Mouse (Mus musculus) liver, embryonic 13.5 days (tissue): Measurements from ENCODE around the gene Ewsr1. TPM values are rescaled to one million over a fixed set of nuclear protein-coding genes. Genes with fewer than 3 reads are reported as not detected.

ENCODE experiments used
- ATAC-seq: fragments of 200-750 bp; cut with Nextera tagmentation; 2 replicates; pipeline ENCODE4 v1.8.0; 2017; ENCODE audit warnings: low read depth, mild to moderate bottlenecking, moderate number of reproducible peaks, moderate library complexity
- DNase-seq: peaks from one replicate; pipeline ENCODE4 v3.0.0; 2022
- H3K27ac ChIP-seq: fragments of 300-500 bp; sonication (generic); 2 replicates; pipeline ENCODE4 v1.5.1; 2015; ENCODE audit warnings: moderate library complexity, mild to moderate bottlenecking, inconsistent platforms
- H3K27me3 ChIP-seq: fragments of 300-500 bp; sonication (generic); 2 replicates; pipeline ENCODE4 v1.6.1; 2015; ENCODE audit warnings: mild to moderate bottlenecking, inconsistent platforms
- H3K36me3 ChIP-seq: fragments of 300-500 bp; sonication (generic); 2 replicates; pipeline ENCODE4 v1.6.1; 2015; ENCODE audit warnings: mild to moderate bottlenecking, inconsistent platforms
- H3K4me1 ChIP-seq: fragments of 300-500 bp; sonication (generic); replicated peaks from 2 replicates; pipeline ENCODE4 v1.6.1; 2015; ENCODE audit warnings: inconsistent platforms
- H3K4me2 ChIP-seq: fragments of 300-500 bp; sonication (generic); 2 replicates; pipeline ENCODE4 v1.6.1; 2015; ENCODE audit warnings: inconsistent platforms, mild to moderate bottlenecking, moderate library complexity
- H3K4me3 ChIP-seq: fragments of 300-500 bp; sonication (generic); replicated peaks from 2 replicates; pipeline ENCODE4 v1.5.1; 2015; ENCODE audit warnings: mild to moderate bottlenecking, inconsistent platforms
- H3K9ac ChIP-seq: fragments of 300-500 bp; sonication (generic); 2 replicates; pipeline ENCODE4 v1.6.1; 2015; ENCODE audit warnings: mild to moderate bottlenecking, inconsistent platforms
- H3K9me3 ChIP-seq: fragments of 300-500 bp; sonication (generic); replicated peaks from 2 replicates; pipeline ENCODE4 v1.6.1; 2016; ENCODE audit warnings: inconsistent platforms
- WGBS: fragments of 180-500 bp; shearing (Covaris S2); methylation state at CpG from one replicate; pipeline ENCODE4 v1.1.7; 2015; ENCODE audit not compliant: insufficient replicate concordance; 5-methylcytosine and 5-hydroxymethylcytosine counted together
- polyA plus RNA-seq: library from polyadenylated mRNA; unstranded; fragments of >200 nt; fragmentation: Nextera tagmentation; extraction: Ambion mirVana; gene quantifications from 2 replicates; pipeline ENCODE4 v1.2.1, GENCODE M21; 2015

Ewsr1 gene
- 312 and 331 TPM in 2 replicates for polyA plus RNA-seq

GRCm38 (mm10) chr11:5098736-5099542 is at the start of gene Ewsr1, which contains the start of gene Rhbdd3:
Ewsr1 (minus strand) TSS chr11:5099266.
Rhbdd3 (plus strand) TSS chr11:5098926.
- peak within 1 kb of the TSS; percentile 92 for H3K27ac ChIP-seq
- peaks cover 27% of the 10 kb centered on the region for H3K36me3 ChIP-seq
- WGBS: under 1% methylated on average over 78 of the region's 92 CpGs
- peak within 1 kb of the TSS; percentile 89 for H3K4me2 ChIP-seq
- H3K9ac ChIP-seq: peak within 1 kb of the TSS; percentile 98
- H3K4me3 ChIP-seq: peak within 1 kb of the TSS; percentile 86
- DNase-seq (peak; percentile 94), ATAC-seq (peak; percentile 80)
- no peaks in the 10 kb centered on the region for H3K9me3 ChIP-seq
- peaks cover 70% of the 10 kb centered on the region for H3K4me1 ChIP-seq
- no peaks in the 10 kb centered on the region for H3K27me3 ChIP-seq

GRCm38 (mm10) chr11:5145600-5145999 is 46.5 kb upstream of the Ewsr1 start:
- Histone ChIP-seq H3K9me3 (no peaks in the 10 kb centered on the region), H3K9ac (no peak overlapping the region), H3K4me3 (no peak overlapping the region), H3K27me3 (peaks cover 11% of the 10 kb centered on the region), H3K4me2 (no peak overlapping the region), H3K4me1 (peaks cover 28% of the 10 kb centered on the region), H3K27ac (no peak overlapping the region), H3K36me3 (no peaks in the 10 kb centered on the region)
- ATAC-seq (no peak), DNase-seq (no peak)
- 62% methylated on average over 3 of the region's 3 CpGs for WGBS

DNA sequence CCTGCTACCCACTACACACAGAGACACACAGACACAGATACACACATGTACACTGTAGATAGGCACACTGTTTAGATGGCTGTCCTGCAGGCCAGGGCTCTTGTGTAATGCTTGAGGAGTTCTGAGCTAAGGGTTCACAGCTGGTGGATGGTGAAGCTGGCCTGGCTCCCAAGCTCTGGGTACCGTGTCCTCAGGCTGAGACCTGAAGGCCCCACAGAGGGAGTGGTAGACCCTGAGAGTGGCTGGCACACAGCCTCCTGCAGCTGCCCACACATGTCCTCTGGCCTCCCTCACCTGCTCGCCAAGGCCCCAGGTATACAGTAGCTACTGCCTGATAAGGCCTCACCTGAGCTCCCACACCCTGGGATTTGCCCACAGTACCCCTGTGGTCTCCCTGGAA is 42.9 kb upstream of the Ewsr1 start:
- no peak overlapping the region for H3K27ac ChIP-seq
- no peak for DNase-seq
- no peak for ATAC-seq
- H3K9ac ChIP-seq: no peak overlapping the region
- WGBS: 63% methylated on average over 2 of the region's 2 CpGs
- no peaks in the 10 kb centered on the region for H3K9me3 ChIP-seq
- H3K4me2 ChIP-seq: no peak overlapping the region
- peaks cover 25% of the 10 kb centered on the region for H3K4me1 ChIP-seq
- no peak overlapping the region for H3K4me3 ChIP-seq
- H3K36me3 ChIP-seq: no peaks in the 10 kb centered on the region
- no peaks in the 10 kb centered on the region for H3K27me3 ChIP-seq

DNA sequence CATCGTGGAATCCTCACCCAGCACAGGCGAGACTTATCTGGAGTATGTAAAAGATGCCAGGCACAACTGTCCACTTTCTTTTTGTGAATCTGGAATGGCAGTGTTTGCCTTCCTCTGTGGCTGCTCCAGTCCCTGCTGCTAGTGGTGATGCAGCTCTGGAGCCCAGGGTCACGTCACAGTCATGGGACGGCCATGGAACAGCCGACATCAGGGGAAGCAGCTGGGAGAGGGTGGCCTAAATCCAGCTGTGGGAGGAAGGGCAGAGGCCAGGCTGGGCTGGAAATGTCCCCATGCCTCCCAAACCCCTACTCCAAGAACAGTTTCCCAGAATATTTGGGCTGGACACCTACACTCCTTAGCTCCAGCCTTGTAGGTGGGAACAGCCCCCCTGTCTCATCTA is 42.2 kb upstream of the Ewsr1 start:
- ATAC-seq: no peak

GRCm38 (mm10) chr11:5140619-5141018 is 41.6 kb upstream of the Ewsr1 start:
- 0 out of 2 replicates have a peak, but pooled peaks have one; percentile 24 for ATAC-seq

More for the DNA sequence above, 42.2 kb upstream of the Ewsr1 start:
- no peak overlapping the region for H3K27ac ChIP-seq
- H3K36me3 ChIP-seq: no peaks in the 10 kb centered on the region
- no peak overlapping the region for H3K4me3 ChIP-seq
- no peaks in the 10 kb centered on the region for H3K27me3 ChIP-seq
- no peak overlapping the region for H3K9ac ChIP-seq
- no peak for DNase-seq
- no peak overlapping the region for H3K4me2 ChIP-seq
- WGBS: 67% methylated on average over 5 of the region's 5 CpGs
- no peaks in the 10 kb centered on the region for H3K9me3 ChIP-seq
- peaks cover 25% of the 10 kb centered on the region for H3K4me1 ChIP-seq

DNA sequence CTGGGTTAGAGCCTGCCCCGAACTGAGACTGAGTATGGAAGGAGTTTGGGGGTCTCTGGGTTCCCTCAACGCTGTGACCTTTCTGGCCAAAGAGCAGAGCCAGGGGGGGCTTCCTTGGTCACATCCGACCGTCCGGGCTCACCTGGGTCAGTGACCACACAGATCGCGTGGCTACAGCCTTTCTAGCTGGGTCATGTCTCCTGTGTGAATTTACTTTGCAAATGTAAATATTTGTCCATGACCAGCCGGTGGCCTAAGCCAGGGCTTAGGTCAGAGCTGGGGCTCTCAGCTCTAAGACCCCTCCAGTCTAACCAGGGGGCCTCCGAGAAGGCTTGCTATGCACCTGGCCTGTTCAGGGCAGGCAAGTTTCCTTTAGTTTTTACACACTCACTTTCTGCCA is 40.3 kb upstream of the Ewsr1 start:
- no peaks in the 10 kb centered on the region for H3K9me3 ChIP-seq
- ATAC-seq (peak; percentile 56), DNase-seq (no peak)
- H3K27ac ChIP-seq: no peak overlapping the region
- no peak overlapping the region for H3K4me3 ChIP-seq
- H3K36me3 ChIP-seq: no peaks in the 10 kb centered on the region
- H3K4me2 ChIP-seq: 0 out of 2 replicates have a peak overlapping the region, but pooled peaks have one; percentile 11
- no peak overlapping the region for H3K9ac ChIP-seq
- H3K27me3 ChIP-seq: no peaks in the 10 kb centered on the region
- peaks cover 25% of the 10 kb centered on the region for H3K4me1 ChIP-seq
- 73% methylated on average over 9 of the region's 9 CpGs for WGBS

More at GRCm38 (mm10) chr11:5140619-5141018, 41.6 kb upstream of the Ewsr1 start:
- Histone ChIP-seq H3K36me3 (no peaks in the 10 kb centered on the region), H3K27ac (no peak overlapping the region), H3K4me2 (no peak overlapping the region), H3K9me3 (no peaks in the 10 kb centered on the region), H3K4me3 (no peak overlapping the region), H3K9ac (no peak overlapping the region), H3K4me1 (peaks cover 25% of the 10 kb centered on the region), H3K27me3 (no peaks in the 10 kb centered on the region)
- WGBS: 56% methylated on average over 8 of the region's 8 CpGs
- DNase-seq: no peak

GRCm38 (mm10) chr11:5138642-5139041 is 39.6 kb upstream of the Ewsr1 start:
- Histone ChIP-seq H3K4me2 (no peak overlapping the region), H3K27ac (no peak overlapping the region), H3K27me3 (no peaks in the 10 kb centered on the region), H3K9me3 (no peaks in the 10 kb centered on the region), H3K4me1 (peaks cover 25% of the 10 kb centered on the region), H3K9ac (no peak overlapping the region), H3K4me3 (no peak overlapping the region), H3K36me3 (no peaks in the 10 kb centered on the region)
- 68% methylated on average over 2 of the region's 2 CpGs for WGBS
- ATAC-seq (no peak), DNase-seq (no peak)

- H3K4me3 ChIP-seq: no peak overlapping the region
- ATAC-seq (no peak), DNase-seq (no peak)
- no peak overlapping the region for H3K27ac ChIP-seq
- no peaks in the 10 kb centered on the region for H3K27me3 ChIP-seq
- peaks cover 18% of the 10 kb centered on the region for H3K4me1 ChIP-seq
- H3K36me3 ChIP-seq: no peaks in the 10 kb centered on the region
- no peak overlapping the region for H3K4me2 ChIP-seq
- no peak overlapping the region for H3K9ac ChIP-seq
- no peaks in the 10 kb centered on the region for H3K9me3 ChIP-seq
- 75% methylated on average over 11 of the region's 11 CpGs for WGBS
Observed at GRCm38 (mm10) chr11:5135914-5136313, 36.8 kb upstream of the Ewsr1 start.

- no peak for DNase-seq
- Histone ChIP-seq H3K27ac (no peak overlapping the region), H3K9ac (no peak overlapping the region), H3K27me3 (no peaks in the 10 kb centered on the region), H3K4me3 (no peak overlapping the region), H3K36me3 (no peaks in the 10 kb centered on the region), H3K9me3 (no peaks in the 10 kb centered on the region), H3K4me2 (no peak overlapping the region), H3K4me1 (no peaks in the 10 kb centered on the region)
- ATAC-seq: no peak
- 61% methylated on average over 4 of the region's 4 CpGs for WGBS
Observed at GRCm38 (mm10) chr11:5132751-5133150, 33.7 kb upstream of the Ewsr1 start.

DNA sequence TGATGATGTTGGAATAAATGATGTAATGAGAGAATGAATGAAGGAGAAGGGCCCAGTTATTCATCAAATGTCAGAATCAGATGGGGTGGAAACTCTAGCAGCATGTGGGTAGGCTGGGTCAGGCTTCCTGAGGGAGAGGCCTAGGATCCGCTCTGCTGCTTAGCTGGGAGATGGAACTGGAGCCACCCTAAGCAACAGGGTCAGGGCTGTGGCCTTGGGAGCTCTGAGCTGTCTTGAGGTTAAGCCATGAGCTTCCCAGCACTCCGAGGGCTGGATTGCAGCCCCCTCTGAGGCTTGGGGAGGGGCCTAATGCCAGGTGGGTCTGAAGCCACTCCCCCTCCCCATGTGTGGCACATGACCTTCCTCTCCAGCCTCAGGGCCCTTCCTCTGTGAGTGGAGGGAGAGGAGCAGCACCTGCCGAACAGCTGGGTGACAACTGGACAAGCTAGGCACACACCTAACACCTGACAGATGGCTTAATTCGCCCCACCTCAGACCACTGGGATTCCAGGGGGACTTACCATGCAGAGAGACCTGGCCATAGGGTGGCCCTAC is 31.1 kb upstream of the Ewsr1 start:
- Histone ChIP-seq H3K9me3 (no peaks in the 10 kb centered on the region), H3K4me1 (no peaks in the 10 kb centered on the region), H3K4me3 (no peak overlapping the region), H3K27me3 (no peaks in the 10 kb centered on the region), H3K27ac (no peak overlapping the region), H3K4me2 (no peak overlapping the region), H3K9ac (no peak overlapping the region), H3K36me3 (no peaks in the 10 kb centered on the region)
- ATAC-seq: no peak
- WGBS: 69% methylated on average over 4 of the region's 4 CpGs
- DNase-seq: no peak

GRCm38 (mm10) chr11:5129035-5129480 is 30.0 kb upstream of the Ewsr1 start:
- Histone ChIP-seq H3K4me2 (no peak overlapping the region), H3K9me3 (no peaks in the 10 kb centered on the region), H3K4me3 (no peak overlapping the region), H3K27ac (no peak overlapping the region), H3K27me3 (no peaks in the 10 kb centered on the region), H3K36me3 (no peaks in the 10 kb centered on the region), H3K4me1 (no peaks in the 10 kb centered on the region), H3K9ac (no peak overlapping the region)
- 87% methylated on average over 5 of the region's 5 CpGs for WGBS
- no peak for ATAC-seq
- DNase-seq: no peak
